In genomic region chr5:35278741-35279695, GRCm38 (mm10) we compare ENCODE assay signal across 9 mouse cellular contexts. TPM values are rescaled to one million over a fixed set of nuclear protein-coding genes. Genes with fewer than 3 reads are reported as not detected.
A peak's percentile ranks its signal among the peaks of the same experiment; 100 is the strongest.
DNase-seq lines count a peak whose midpoint lies in the region; ATAC-seq and TF ChIP-seq lines count a peak whose summit lies in the region.
"Had no signal": no experiment of that assay in that cellular context is flagged by ENCODE, and none has a peak within 500 bp of the region (broad histone marks: within the 10 kb centered on the region; RNA-seq: fewer than 3 reads in every experiment).

No protein-coding gene starts in this region.

- no peaks in the 10 kb centered on the region for H3K36me3 ChIP-seq in heart, postnatal 0 days (replicated peaks; ENCODE audit: control insufficient read depth, insufficient read depth, low read length)
- no peaks in the 10 kb centered on the region for H3K36me3 ChIP-seq in liver, embryonic 15.5 days (replicated peaks)

- TF ChIP-seq EP300 in heart, postnatal 0 days (IDR thresholded peaks at IDR 0.05; ENCODE audit: low read depth) = no peak

- peak overlapping the region; percentile 87 for H3K4me2 ChIP-seq in heart, postnatal 0 days (ENCODE audit: low read depth, low read length)
- peak overlapping the region; percentile 44 for H3K4me2 ChIP-seq in liver, embryonic 15.5 days

- no peak overlapping the region for H3K9ac ChIP-seq in heart, postnatal 0 days (replicated peaks; ENCODE audit: low read depth, low read length)
- H3K9ac ChIP-seq in liver, embryonic 15.5 days = no peak overlapping the region

- H3K27ac ChIP-seq in heart, postnatal 0 days (ENCODE audit: low read depth) = no peak overlapping the region
- H3K27ac ChIP-seq in liver, embryonic 15.5 days (replicated peaks) = no peak overlapping the region
- H3K27ac ChIP-seq: macrophage had no signal

- H3K27me3 ChIP-seq in heart, postnatal 0 days (ENCODE audit: control insufficient read depth, insufficient read depth, low read length) = peaks cover 94% of the 10 kb centered on the region
- peaks cover 83% of the 10 kb centered on the region for H3K27me3 ChIP-seq in liver, embryonic 15.5 days

- ATAC-seq in heart, postnatal 0 days (ENCODE audit: insufficient read depth, low read depth) = 0 out of 2 replicates have a peak, but pooled peaks have one; percentile 27
- ATAC-seq in liver, embryonic 15.5 days (ENCODE audit: insufficient read depth) = no peak
- no peak for ATAC-seq in erythroblast, adult 5-6 weeks (replicated peaks; ENCODE audit: low FRiP score, poor library complexity, severe bottlenecking)

- peak; percentile 10 to 16 for DNase-seq in spleen, postnatal 10 days (ENCODE audit: low spot score in 2 of 2)
- DNase-seq in spleen, adult 12 weeks (ENCODE audit: low spot score) = no peak
- peak; percentile 73 for DNase-seq in embryo, embryonic 10.5 days (ENCODE audit: low spot score)
- DNase-seq in heart, postnatal 0 days (ENCODE audit: low spot score) = no peak
- peak; percentile 47 to 68 for DNase-seq in kidney, postnatal 4 days
- peak; percentile 53 for DNase-seq in right cerebral cortex, postnatal 14 days

- H3K4me3 ChIP-seq in heart, postnatal 0 days (ENCODE audit: low read depth, low read length) = peak overlapping the region; percentile 50
- H3K4me3 ChIP-seq in liver, embryonic 15.5 days (replicated peaks) = peak overlapping the region; percentile 26

- no peaks in the 10 kb centered on the region for H3K4me1 ChIP-seq in heart, postnatal 0 days (ENCODE audit: control insufficient read depth, insufficient read depth)
- H3K4me1 ChIP-seq in liver, embryonic 15.5 days (replicated peaks) = no peaks in the 10 kb centered on the region

- no peak for TF ChIP-seq CTCF in heart, postnatal 0 days (IDR thresholded peaks at IDR 0.05; ENCODE audit: low read depth)

- H3K9me3 ChIP-seq in heart, postnatal 0 days (replicated peaks; ENCODE audit: control insufficient read depth, low read length) = no peaks in the 10 kb centered on the region
- no peaks in the 10 kb centered on the region for H3K9me3 ChIP-seq in liver, embryonic 15.5 days (replicated peaks)

- under 1% methylated on average over 106 of the region's 118 CpGs for WGBS in heart, postnatal 0 days
- 1% methylated on average over 118 of the region's 118 CpGs for WGBS in liver, embryonic 15.5 days (ENCODE audit: insufficient replicate concordance)

RNA-seq across cellular contexts. Expression of gene Adra2c, which starts 0.9 kb away (rescaled TPM):
- 0.76 TPM in 1 of 2 replicates, not detected in the other for total RNA-seq in heart, postnatal 0 days (2014; rRNA removed; ENCODE audit: low replicate concordance)
- polyA plus RNA-seq in heart, postnatal 0 days (2015; fragmentation: Nextera tagmentation; extraction: Ambion mirVana) = not detected in 2 replicates
- not detected in 2 replicates for polyA plus RNA-seq in liver, embryonic 15.5 days (2015; fragmentation: Nextera tagmentation; extraction: Ambion mirVana)
- total RNA-seq in erythroblast, adult 5-6 weeks (2015; ENCODE audit: low replicate concordance) = not detected in 2 replicates
- total RNA-seq in erythroblast, adult 5-6 weeks (2017; ENCODE audit: low replicate concordance) = not detected in 2 replicates
- polyA plus RNA-seq: macrophage had no signal

Comparison
In these comparisons a context has a peak if more than half of its experiments do, and no peak if none do; other contexts are left out.
1. DNase-seq: peak in spleen, postnatal 10 days (2 of 2), embryo, embryonic 10.5 days (single experiment), kidney, postnatal 4 days (2 of 2) and right cerebral cortex, postnatal 14 days (single experiment); none in spleen, adult 12 weeks (single experiment) and heart, postnatal 0 days (single experiment).